Mouse (Mus musculus): ENCODE results near the gene Xylt1. TPM values are rescaled to one million over a fixed set of nuclear protein-coding genes. Genes with fewer than 3 reads are reported as not detected.

The Xylt1 gene
- total RNA-seq, 2 experiments from 2014 or later = 4.2 to 5.4 TPM

- intact Hi-C loops (cut with DNase I; ENCODE audit: low total_unique reads) = no loop called here
- no peak for DNase-seq
These were observed 48.0 kb downstream of the Xylt1 start for GRCm38 (mm10) chr7:117428690-117429224.

GRCm38 (mm10) chr7:117429483-117429882, 48.7 kb downstream of the Xylt1 start:
- intact Hi-C loops (cut with DNase I; ENCODE audit: low total_unique reads) = no loop called here
- no peak for DNase-seq

- DNase-seq = no peak
- intact Hi-C loops (cut with DNase I; ENCODE audit: low total_unique reads) = no loop called here
These were observed 49.1 kb downstream of the Xylt1 start for GRCm38 (mm10) chr7:117429895-117430294.

- intact Hi-C loops (cut with DNase I; ENCODE audit: low total_unique reads) = no loop called here
- DNase-seq = no peak
These were observed 49.7 kb downstream of the Xylt1 start for GRCm38 (mm10) chr7:117430361-117430935.

- DNase-seq = peak; percentile 25
- intact Hi-C loops (cut with DNase I; ENCODE audit: low total_unique reads) = no loop called here
These were observed 52.9 kb downstream of the Xylt1 start for GRCm38 (mm10) chr7:117433641-117434040.

GRCm38 (mm10) chr7:117435091-117435490, 54.3 kb downstream of the Xylt1 start:
- intact Hi-C loops (cut with DNase I; ENCODE audit: low total_unique reads) = no loop called here

GRCm38 (mm10) chr7:117435730-117436441, 55.1 kb downstream of the Xylt1 start:
- peak; percentile 15 for DNase-seq
- intact Hi-C loops (cut with DNase I; ENCODE audit: low total_unique reads) = no loop called here

More at GRCm38 (mm10) chr7:117435091-117435490, 54.3 kb downstream of the Xylt1 start:
- DNase-seq = no peak

- intact Hi-C loops (cut with DNase I; ENCODE audit: low total_unique reads) = no loop called here
- DNase-seq = no peak
These were observed 56.1 kb downstream of the Xylt1 start for GRCm38 (mm10) chr7:117436892-117437291.

- peak; percentile 28 for DNase-seq
- intact Hi-C loops (cut with DNase I; ENCODE audit: low total_unique reads) = no loop called here
These were observed 60.2 kb downstream of the Xylt1 start for GRCm38 (mm10) chr7:117440994-117441393.

- no peak for DNase-seq
- intact Hi-C loops (cut with DNase I; ENCODE audit: low total_unique reads) = no loop called here
These were observed 61.9 kb downstream of the Xylt1 start for GRCm38 (mm10) chr7:117442639-117443038.

DNA sequence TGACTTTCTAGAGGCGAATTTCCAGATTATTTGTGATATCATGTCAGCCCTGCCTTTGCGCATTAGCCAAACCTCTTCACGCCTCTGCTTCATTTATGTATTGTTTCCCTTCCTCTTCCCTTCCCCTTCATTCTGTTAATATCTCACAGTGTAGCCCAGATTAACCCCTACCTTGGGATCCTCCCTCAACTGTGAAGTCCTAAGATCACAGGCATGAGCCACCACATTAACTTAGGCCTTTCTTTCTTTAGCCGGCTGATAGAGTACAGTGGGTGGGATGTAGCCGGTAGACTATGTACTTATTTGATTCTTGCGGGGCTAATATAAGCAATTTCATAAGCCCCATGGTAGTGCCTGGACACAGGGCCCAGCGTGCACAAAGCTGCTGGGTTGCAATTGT, 62.4 kb downstream of the Xylt1 start:
- intact Hi-C loops (cut with DNase I; ENCODE audit: low total_unique reads) = no loop called here
- DNase-seq = no peak

- intact Hi-C loops (cut with DNase I; ENCODE audit: low total_unique reads) = no loop called here
- no peak for DNase-seq
These were observed 64.7 kb downstream of the Xylt1 start for GRCm38 (mm10) chr7:117445471-117445870.

- intact Hi-C loops (cut with DNase I; ENCODE audit: low total_unique reads) = no loop called here
- no peak for DNase-seq
These were observed 68.8 kb downstream of the Xylt1 start for GRCm38 (mm10) chr7:117449605-117450004.

- intact Hi-C loops (cut with DNase I; ENCODE audit: low total_unique reads) = no loop called here
- no peak for DNase-seq
These were observed 70.4 kb downstream of the Xylt1 start for GRCm38 (mm10) chr7:117451212-117451611.

- no peak for DNase-seq
- intact Hi-C loops (cut with DNase I; ENCODE audit: low total_unique reads) = no loop called here
These were observed 71.5 kb downstream of the Xylt1 start for GRCm38 (mm10) chr7:117452269-117452668.

DNA sequence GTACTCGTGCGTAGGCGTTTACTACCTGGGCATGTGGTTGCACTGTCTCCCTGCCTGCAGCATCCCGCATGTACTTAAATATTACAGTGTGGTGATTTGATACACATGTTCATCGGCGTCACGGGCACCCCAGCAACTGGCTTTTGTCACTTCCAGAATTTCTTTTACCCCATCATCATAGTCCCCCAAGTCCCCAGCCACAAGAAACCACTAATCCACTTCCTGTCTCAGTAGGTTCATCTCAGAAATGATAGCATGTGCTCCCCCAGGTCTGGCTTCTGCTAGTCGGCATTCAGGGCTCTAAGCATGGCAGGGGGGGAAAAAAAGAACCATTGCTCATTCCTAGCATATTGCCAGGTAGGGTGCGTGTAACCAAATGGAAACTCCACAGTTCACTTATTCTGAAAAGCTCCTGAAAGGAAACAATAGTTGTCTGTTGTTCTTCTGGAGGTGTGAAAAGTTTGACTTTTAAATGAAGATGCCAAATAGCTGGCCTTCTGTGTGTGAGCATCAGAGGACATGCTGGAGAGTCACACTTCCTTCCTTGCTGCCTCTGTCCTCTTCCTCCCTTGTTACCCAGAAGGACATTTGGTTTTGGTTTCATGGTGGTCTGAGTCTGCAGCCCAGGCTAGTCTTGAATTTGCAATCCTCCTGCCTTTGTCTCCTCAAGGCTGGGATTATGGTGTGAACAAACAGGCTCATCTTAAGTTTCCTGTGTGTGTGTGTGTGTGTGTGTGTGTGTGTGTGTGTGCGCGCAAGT, 74.2 kb downstream of the Xylt1 start:
- DNase-seq = no peak
- intact Hi-C loops (cut with DNase I; ENCODE audit: low total_unique reads) = no loop called here

DNA sequence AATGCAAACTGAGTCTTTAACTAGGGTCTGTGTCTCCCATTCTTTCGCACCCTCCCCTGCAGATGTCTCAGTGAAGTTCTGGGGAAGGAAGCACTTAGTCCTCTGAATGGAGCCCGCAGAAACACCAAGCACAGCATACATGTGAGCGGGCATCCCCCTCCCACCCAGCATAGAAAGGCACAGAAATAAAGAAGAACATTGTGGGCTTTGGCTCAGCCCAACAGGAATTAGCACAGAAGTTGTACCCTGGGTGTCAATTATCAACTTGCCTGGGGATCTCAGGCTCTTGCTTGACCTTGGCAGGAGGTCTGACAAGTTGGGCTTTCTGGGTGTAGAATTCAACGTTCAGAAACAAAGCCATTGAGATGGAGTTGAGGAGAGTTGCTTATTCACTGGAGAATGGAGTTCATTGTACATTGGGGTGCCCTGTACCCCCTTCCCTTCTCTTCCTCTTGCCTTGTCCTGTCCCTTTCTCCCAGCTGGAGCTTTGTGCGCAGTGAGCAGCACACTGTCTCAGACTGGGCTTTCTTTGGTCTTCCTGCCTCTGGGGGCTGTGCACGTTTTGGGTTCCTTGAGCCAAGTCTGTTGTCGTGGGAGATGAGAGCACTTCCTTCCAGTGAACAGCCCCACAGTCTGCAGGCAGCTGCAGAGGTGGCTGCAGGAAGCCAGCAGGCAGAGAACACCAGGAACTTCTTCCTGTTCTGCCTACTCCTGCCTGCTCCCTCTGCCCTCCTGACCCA, 81.6 kb downstream of the Xylt1 start:
- intact Hi-C loops (cut with DNase I; ENCODE audit: low total_unique reads) = no loop called here
- DNase-seq = peak; percentile 52

DNA sequence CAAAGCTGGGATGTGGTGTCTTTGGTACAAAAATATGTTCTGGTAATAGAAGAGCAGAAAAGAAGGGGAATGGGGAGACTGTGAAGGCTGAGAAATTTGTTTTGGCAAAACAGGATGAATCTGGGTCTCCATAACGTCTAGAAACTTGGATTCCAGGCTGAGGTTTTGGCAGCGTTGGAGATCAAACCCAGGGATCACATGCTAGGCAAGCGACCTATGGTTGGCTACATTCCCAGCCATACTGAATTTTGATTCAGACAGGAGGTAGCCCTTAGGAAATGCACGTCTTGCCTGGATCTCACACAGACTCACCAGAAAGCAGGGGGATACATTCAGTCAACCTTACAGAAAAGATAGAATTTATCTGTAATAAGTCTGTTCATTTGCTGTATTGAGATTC, 84.2 kb downstream of the Xylt1 start:
- DNase-seq = no peak
- intact Hi-C loops (cut with DNase I; ENCODE audit: low total_unique reads) = no loop called here

- no peak for DNase-seq
- intact Hi-C loops (cut with DNase I; ENCODE audit: low total_unique reads) = no loop called here
These were observed 85.4 kb downstream of the Xylt1 start for GRCm38 (mm10) chr7:117466006-117466780.

Measured in gastrocnemius, postnatal 14 days (tissue).